Mouse (Mus musculus) kidney, postnatal 14 days (tissue): ENCODE results near the gene Adcy9.

ENCODE experiments used
- DNase-seq: peaks from one replicate; pipeline ENCODE4 v3.0.0; 2022; ENCODE audit warnings: mixed read lengths

Adcy9 gene

GRCm38 (mm10) chr16:4418776-4419545 is 1.3 kb downstream of the Adcy9 start:
- peak; percentile 29 for DNase-seq

GRCm38 (mm10) chr16:4418072-4418471 is 2.2 kb downstream of the Adcy9 start:
- no peak for DNase-seq

GRCm38 (mm10) chr16:4417455-4417854 is 2.8 kb downstream of the Adcy9 start:
- no peak for DNase-seq

- DNase-seq: no peak
Measured at GRCm38 (mm10) chr16:4414881-4415585, 5.3 kb downstream of the Adcy9 start.

- no peak for DNase-seq
Measured at GRCm38 (mm10) chr16:4413988-4414880, 6.1 kb downstream of the Adcy9 start.

GRCm38 (mm10) chr16:4413301-4413700 is 7.0 kb downstream of the Adcy9 start:
- no peak for DNase-seq

GRCm38 (mm10) chr16:4412298-4412697 is 8.0 kb downstream of the Adcy9 start:
- DNase-seq: no peak

- DNase-seq: no peak
Measured at GRCm38 (mm10) chr16:4411296-4411695, 9.0 kb downstream of the Adcy9 start.

GRCm38 (mm10) chr16:4407536-4407935 is 12.8 kb downstream of the Adcy9 start:
- DNase-seq: no peak

- peak; percentile 21 for DNase-seq
Measured at GRCm38 (mm10) chr16:4406706-4407105, 13.6 kb downstream of the Adcy9 start.

- no peak for DNase-seq
Measured at GRCm38 (mm10) chr16:4406047-4406586, 14.2 kb downstream of the Adcy9 start.

GRCm38 (mm10) chr16:4404933-4405761 is 15.2 kb downstream of the Adcy9 start:
- DNase-seq: peak; percentile 46

GRCm38 (mm10) chr16:4401109-4401508 is 19.2 kb downstream of the Adcy9 start:
- no peak for DNase-seq

- DNase-seq: peak; percentile 55
Measured at GRCm38 (mm10) chr16:4399471-4400223, 20.7 kb downstream of the Adcy9 start.

- DNase-seq: no peak
Measured at GRCm38 (mm10) chr16:4398782-4399181, 21.5 kb downstream of the Adcy9 start.

GRCm38 (mm10) chr16:4397636-4398035 is 22.7 kb downstream of the Adcy9 start:
- no peak for DNase-seq

- no peak for DNase-seq
Measured at GRCm38 (mm10) chr16:4395687-4396341, 24.5 kb downstream of the Adcy9 start.

GRCm38 (mm10) chr16:4394991-4395590 is 25.2 kb downstream of the Adcy9 start:
- no peak for DNase-seq

GRCm38 (mm10) chr16:4383473-4384038 is 36.7 kb downstream of the Adcy9 start:
- DNase-seq: no peak

GRCm38 (mm10) chr16:4382406-4382805 is 37.9 kb downstream of the Adcy9 start:
- no peak for DNase-seq
